8 mouse cellular contexts compared by ENCODE assay signal in the genomic region with DNA sequence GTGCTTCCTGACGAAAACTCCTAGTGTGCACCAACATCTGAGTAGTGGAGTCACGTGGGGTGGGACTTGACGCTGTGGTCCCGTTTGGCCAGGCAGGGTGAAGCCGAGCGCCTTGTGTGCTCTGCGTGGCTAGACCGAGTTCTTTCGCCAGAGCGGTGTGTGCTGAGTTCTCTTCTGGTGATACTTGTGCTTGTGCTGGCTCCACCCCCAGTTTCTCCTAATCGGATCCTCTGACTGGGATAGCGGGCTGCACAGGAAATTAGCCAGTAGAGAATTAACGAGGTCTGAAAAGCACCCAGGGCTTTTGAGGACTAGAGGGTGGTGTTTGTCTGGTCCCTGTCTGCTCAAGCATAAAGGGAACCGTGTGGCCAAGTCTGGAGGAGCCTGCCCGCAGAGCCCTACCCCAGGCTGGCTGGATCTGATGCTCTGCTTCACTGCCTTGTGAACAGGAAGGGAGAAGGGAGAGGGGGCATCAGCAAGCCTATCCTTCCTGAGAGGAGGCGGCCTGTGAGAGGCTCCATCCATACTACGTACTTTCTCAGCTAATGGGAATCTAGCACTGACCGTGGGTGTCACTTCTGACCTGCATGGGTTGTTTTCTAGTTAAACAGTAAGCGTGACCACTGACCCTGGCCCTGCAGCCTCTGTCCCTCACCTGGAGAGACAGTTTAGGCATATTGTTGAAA. TPM values are rescaled to one million over a fixed set of nuclear protein-coding genes. Genes with fewer than 3 reads are reported as not detected.
A peak's percentile ranks its signal among the peaks of the same experiment; 100 is the strongest.
DNase-seq lines count a peak whose midpoint lies in the region; ATAC-seq and TF ChIP-seq lines count a peak whose summit lies in the region.

No protein-coding gene starts in this region.

- peaks cover 50% of the 10 kb centered on the region for H3K4me1 ChIP-seq in kidney, adult 2 months (ENCODE audit: control insufficient read depth, insufficient read depth, low read length)
- peaks cover 11% of the 10 kb centered on the region for H3K4me1 ChIP-seq in midbrain, embryonic 13.5 days (replicated peaks)
- peaks cover 20% of the 10 kb centered on the region for H3K4me1 ChIP-seq in cerebellum, adult 2 months (ENCODE audit: control insufficient read depth, insufficient read depth, low read length)

- no peaks in the 10 kb centered on the region for H3K27me3 ChIP-seq in kidney, adult 2 months (replicated peaks; ENCODE audit: control insufficient read depth, insufficient read depth, low read length)
- no peaks in the 10 kb centered on the region for H3K27me3 ChIP-seq in midbrain, embryonic 13.5 days
- H3K27me3 ChIP-seq in cerebellum, adult 2 months (ENCODE audit: control insufficient read depth, insufficient read depth, low read length), result no peaks in the 10 kb centered on the region

- peak overlapping the region; percentile 23 for H3K4me2 ChIP-seq in midbrain, embryonic 13.5 days (replicated peaks)

- DNase-seq in heart, adult 11 months, result peak; percentile 93
- DNase-seq in heart, adult 8-10 months (ENCODE audit: low spot score), result no peak
- DNase-seq in kidney, adult 2 months, result peak; percentile 94
- no peak for DNase-seq in cerebellum, adult 2 months
- DNase-seq in frontal cortex, postnatal 25 days (ENCODE audit: low spot score in 2 of 2), result no peak
- DNase-seq in adrenal gland, postnatal 36 days, result no peak

- no peak for TF ChIP-seq CTCF in kidney, adult 2 months (conservative IDR thresholded peaks at IDR 0.05; ENCODE audit: insufficient read depth, insufficient read length, low read depth, low read length)
- no peak for TF ChIP-seq CTCF in cerebellum, adult 2 months (IDR thresholded peaks at IDR 0.05; ENCODE audit: borderline replicate concordance, insufficient read depth, low read depth, low read length)

- no peaks in the 10 kb centered on the region for H3K36me3 ChIP-seq in kidney, adult 2 months (ENCODE audit: control insufficient read depth, insufficient read depth, low read length)
- no peaks in the 10 kb centered on the region for H3K36me3 ChIP-seq in midbrain, embryonic 13.5 days

- no peak for TF ChIP-seq POLR2A in kidney, adult 2 months (IDR thresholded peaks at IDR 0.05; ENCODE audit: low read depth, low read length)
- no peak for TF ChIP-seq POLR2A in cerebellum, adult 2 months (IDR thresholded peaks at IDR 0.05; ENCODE audit: borderline replicate concordance, insufficient read depth, low read length)

- peak overlapping the region; percentile 73 for H3K27ac ChIP-seq in kidney, adult 2 months (ENCODE audit: insufficient read depth, low read depth, low read length)
- H3K27ac ChIP-seq in midbrain, embryonic 13.5 days, result no peak overlapping the region
- no peak overlapping the region for H3K27ac ChIP-seq in cerebellum, adult 2 months (ENCODE audit: insufficient read depth, low read length)

- H3K9me3 ChIP-seq in midbrain, embryonic 13.5 days, result no peaks in the 10 kb centered on the region

- no peak overlapping the region for H3K9ac ChIP-seq in midbrain, embryonic 13.5 days (replicated peaks)

- peak; percentile 13; the same call in 1 of the 2 replicates for ATAC-seq in common myeloid progenitor, adult 5-6 weeks (replicated peaks; ENCODE audit: low read depth, poor library complexity, severe bottlenecking)
- 0 out of 2 replicates have a peak, but pooled peaks have one; percentile 18 for ATAC-seq in midbrain, embryonic 13.5 days

- 20% methylated on average over 19 of the region's 19 CpGs for WGBS in kidney, adult 2 months
- WGBS in midbrain, embryonic 13.5 days, result 28% methylated on average over 19 of the region's 19 CpGs
- 34% methylated on average over 19 of the region's 19 CpGs for WGBS in cerebellum, adult 2 months

- no peak overlapping the region for H3K4me3 ChIP-seq in kidney, adult 2 months (ENCODE audit: insufficient read depth, low read depth, low read length)
- H3K4me3 ChIP-seq in midbrain, embryonic 13.5 days (replicated peaks), result no peak overlapping the region
- H3K4me3 ChIP-seq in cerebellum, adult 2 months (replicated peaks; ENCODE audit: insufficient read depth, low read depth, low read length), result no peak overlapping the region

RNA-seq across cellular contexts. Expression of gene Acsl1, which starts 28.7 kb away (rescaled TPM):
- total RNA-seq in heart, adult 8-10 months (2022), result 100 to 1,000 TPM; 930 to 978 (median 952) TPM
- total RNA-seq in common myeloid progenitor, adult 5-6 weeks (2017), result 70.3 and 103 TPM in 2 replicates
- polyA plus RNA-seq in kidney, adult 2 months (2012; rRNA removed), result 206 and 212 TPM in 2 replicates
- 10.9 and 11.2 TPM in 2 replicates for polyA plus RNA-seq in midbrain, embryonic 13.5 days (2015; fragmentation: Nextera tagmentation; extraction: Ambion mirVana)
- 47.7 and 51.1 TPM in 2 replicates for polyA plus RNA-seq in cerebellum, adult 2 months (2012; rRNA removed)
- total RNA-seq in adrenal gland, postnatal 36 days (2021), result 100 to 1,000 TPM; 398 to 483 TPM

RNA-seq across cellular contexts. Expression of gene Cenpu, which starts 52.3 kb away (rescaled TPM):
- 1 to 10 TPM in 2 of 4 experiments, under 1 TPM in 2; 0.65 to 1.1 (median 0.96) TPM for total RNA-seq in heart, adult 8-10 months (2022)
- 56.1 and 86.5 TPM in 2 replicates for total RNA-seq in common myeloid progenitor, adult 5-6 weeks (2017)
- polyA plus RNA-seq in kidney, adult 2 months (2012; rRNA removed), result 0.33 and 0.67 TPM in 2 replicates
- 13.6 and 13.8 TPM in 2 replicates for polyA plus RNA-seq in midbrain, embryonic 13.5 days (2015; fragmentation: Nextera tagmentation; extraction: Ambion mirVana)
- polyA plus RNA-seq in cerebellum, adult 2 months (2012; rRNA removed), result 1.3 and 1.4 TPM in 2 replicates
- 1 to 10 TPM; 1.8 to 3.1 TPM for total RNA-seq in adrenal gland, postnatal 36 days (2021)

Comparison
In these comparisons a context has a peak if more than half of its experiments do, and no peak if none do; other contexts are left out.
1. DNase-seq: peak in heart, adult 11 months (single experiment) and kidney, adult 2 months (single experiment); none in heart, adult 8-10 months (single experiment), cerebellum, adult 2 months (0 of 2), frontal cortex, postnatal 25 days (0 of 2) and adrenal gland, postnatal 36 days (0 of 2).
2. RNA of gene Cenpu, which starts 52.3 kb away (total RNA-seq): 56.1 to 86.5 TPM in common myeloid progenitor, adult 5-6 weeks; 1.8 to 3.1 TPM in adrenal gland, postnatal 36 days and 0.65 to 1.1 TPM in heart, adult 8-10 months; every median in the first group is over 10 times any median in the second.